Mouse (Mus musculus) myocyte (in vitro differentiated cells): ENCODE results near the gene Mrpl40.
"Not testable (repeated sequence)": the region's sequence is repeated elsewhere in the genome, so short reads cannot be mapped to it uniquely, and the experiment has no call there.

Experiments
- CEBPB ChIP-seq: IDR thresholded peaks from 2 replicates; pipeline ENCODE4 v1.6.1; 2011; ENCODE audit warnings: mild to moderate bottlenecking, moderate library complexity; ENCODE audit not compliant: poor library complexity, insufficient read depth, severe bottlenecking
- E2F4 ChIP-seq: IDR thresholded peaks from one replicate; pipeline ENCODE4 v1.6.1; 2011; ENCODE audit warnings: mild to moderate bottlenecking, control low read depth, moderate library complexity; ENCODE audit not compliant: insufficient read depth
- MAX ChIP-seq: IDR thresholded peaks from one replicate; pipeline ENCODE4 v1.6.1; 2011; ENCODE audit warnings: low read depth, mild to moderate bottlenecking, control low read depth
- MYOD1 ChIP-seq, 3 experiments: IDR thresholded peaks; one replicate each; pipeline ENCODE4 v1.6.1; 2011; ENCODE audit warnings: control low read depth in 2 of 3, low read depth in 2 of 3, mild to moderate bottlenecking in 2 of 3, moderate library complexity in 1 of 3; ENCODE audit not compliant: insufficient read length in 2 of 3, control insufficient read depth in 1 of 3
- MYOG ChIP-seq, 3 experiments: IDR thresholded peaks; one replicate each; pipeline ENCODE4 v1.6.1; 2011; ENCODE audit warnings: control low read depth in 2 of 3, low read depth in 2 of 3, mild to moderate bottlenecking in 2 of 3; ENCODE audit not compliant: insufficient read length in 2 of 3, control insufficient read depth in 1 of 3, insufficient read depth in 1 of 3
- POLR2A ChIP-seq: IDR thresholded peaks from one replicate; pipeline ENCODE4 v1.6.1; 2011; ENCODE audit warnings: low read depth, mild to moderate bottlenecking, control low read depth, moderate library complexity; ENCODE audit not compliant: insufficient read length
- POLR2AphosphoS2 ChIP-seq: IDR thresholded peaks from one replicate; pipeline ENCODE4 v1.6.1; 2011; ENCODE audit warnings: low read depth, control low read depth; ENCODE audit not compliant: insufficient read length
- REST ChIP-seq: IDR thresholded peaks from one replicate; pipeline ENCODE4 v1.6.1; 2011; ENCODE audit warnings: mild to moderate bottlenecking, control low read depth, moderate library complexity; ENCODE audit not compliant: insufficient read depth, insufficient read length
- SRF ChIP-seq: IDR thresholded peaks from one replicate; pipeline ENCODE4 v1.6.1; 2011; ENCODE audit warnings: low read depth; ENCODE audit not compliant: control insufficient read depth, insufficient read length
- TCF12 ChIP-seq: IDR thresholded peaks from one replicate; pipeline ENCODE4 v1.6.1; 2011; ENCODE audit warnings: mild to moderate bottlenecking, control low read depth; ENCODE audit not compliant: poor library complexity, insufficient read depth, severe bottlenecking
- TCF3 ChIP-seq: IDR thresholded peaks from one replicate; pipeline ENCODE4 v1.6.1; 2011; ENCODE audit warnings: low read depth, control low read depth; ENCODE audit not compliant: insufficient read length
- USF1 ChIP-seq: IDR thresholded peaks from one replicate; pipeline ENCODE4 v1.6.1; 2011; ENCODE audit warnings: low read depth, mild to moderate bottlenecking, control low read depth, moderate library complexity

DNA sequence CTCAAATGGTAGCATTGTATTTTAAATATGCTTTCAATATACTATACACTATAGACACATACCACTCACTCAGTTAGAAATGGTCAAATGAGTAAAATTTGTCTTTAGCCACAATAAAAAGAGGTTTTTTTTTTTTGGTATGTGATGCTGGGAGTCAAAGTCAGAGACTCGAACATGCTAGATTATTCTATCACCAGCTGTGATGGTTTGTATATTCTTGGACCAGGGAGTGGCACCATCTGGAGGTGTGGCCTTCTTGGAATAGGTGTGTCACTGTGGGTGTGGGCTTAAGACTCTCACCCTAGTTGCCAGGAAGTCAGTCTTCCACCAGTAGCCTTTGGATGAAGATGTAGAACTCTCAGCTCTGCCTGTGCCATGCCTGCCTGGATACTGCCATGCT, 6.2 kb downstream of the Mrpl40 start:
- not testable (repeated sequence) for TF ChIP-seq POLR2AphosphoS2; E2F4; POLR2A; USF1; MYOG (IDR thresholded peaks at IDR 0.05; ENCODE audit: control insufficient read depth in 1 of 3, insufficient read depth in 1 of 3, insufficient read length in 2 of 3, low read depth in 2 of 3); MAX; CEBPB; TCF3; TCF12; MYOD1 (IDR thresholded peaks at IDR 0.05; ENCODE audit: control insufficient read depth in 1 of 3, insufficient read length in 2 of 3, low read depth in 2 of 3); SRF; REST
